Comparison of ENCODE assay signal across 8 mouse cellular contexts in the genomic region with DNA sequence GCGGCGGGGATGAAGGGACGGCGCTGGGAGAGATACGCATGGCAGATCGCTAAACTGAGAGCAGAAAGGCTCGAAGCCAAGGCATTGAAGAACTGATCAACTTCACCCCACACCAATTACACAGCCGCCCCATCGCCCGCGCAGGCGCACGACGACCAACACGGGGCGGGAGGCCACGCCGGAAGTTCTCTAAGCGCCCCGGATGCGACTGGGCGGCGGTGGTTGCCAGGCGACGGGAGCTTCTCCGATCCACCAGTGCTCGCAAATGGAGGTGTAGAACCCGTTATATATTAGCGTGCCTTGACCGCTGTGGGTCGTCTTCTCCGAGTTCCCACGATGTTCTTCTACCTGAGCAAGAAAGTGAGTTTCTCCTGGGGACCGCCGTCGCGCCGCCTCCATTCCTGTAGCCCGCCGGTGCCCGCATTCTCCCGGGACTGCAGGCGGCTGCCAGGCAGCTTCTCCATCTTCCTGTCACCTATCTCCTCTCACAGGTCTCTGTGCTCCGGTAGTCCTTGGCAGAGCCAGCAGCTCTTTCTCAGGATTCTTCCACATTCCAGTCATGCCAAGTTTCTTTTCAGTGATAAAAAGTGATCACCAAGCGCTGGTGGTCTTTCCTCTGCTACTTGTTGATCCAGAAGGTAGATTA. TPM values are rescaled to one million over a fixed set of nuclear protein-coding genes. Genes with fewer than 3 reads are reported as not detected.
DNase-seq lines count a peak whose midpoint lies in the region; ATAC-seq and TF ChIP-seq lines count a peak whose summit lies in the region.

A gene (plus strand): TSS at position 73 of the 646 bp plus-strand sequence.

- peak; percentile 63 for DNase-seq in c-Kit-positive CD71-positive TER-119-positive erythroid progenitor cells, embryonic 14.5 days (ENCODE audit: low spot score)
- peak; percentile 93 for DNase-seq in forebrain, embryonic 11.5 days (ENCODE audit: low spot score)
- peak; percentile 91 to 94 for DNase-seq in kidney, postnatal 36 days
- DNase-seq in liver, embryonic 14.5 days (ENCODE audit: low read depth in 3 of 3, low spot score in 3 of 3) = peak; percentile 47 to 53 (median 53)
- DNase-seq in neural tube, embryonic 10.5 days (ENCODE audit: extremely low spot score, low spot score) = peak; percentile 87

- WGBS in forebrain, embryonic 11.5 days = under 1% methylated on average over 45 of the region's 45 CpGs
- under 1% methylated on average over 45 of the region's 45 CpGs for WGBS in heart, embryonic 16.5 days
- under 1% methylated on average over 43 of the region's 45 CpGs for WGBS in liver, embryonic 14.5 days (ENCODE audit: insufficient replicate concordance)
- under 1% methylated on average over 45 of the region's 45 CpGs for WGBS in stomach, embryonic 15.5 days

- H3K9me3 ChIP-seq in E14TG2a.4 (ENCODE audit: low read length) = no peaks in the 10 kb centered on the region
- no peaks in the 10 kb centered on the region for H3K9me3 ChIP-seq in forebrain, embryonic 11.5 days (ENCODE audit: control insufficient read depth, low read length)
- H3K9me3 ChIP-seq in heart, embryonic 16.5 days (replicated peaks; ENCODE audit: control insufficient read depth, low read length) = 0 out of 2 replicates have a peak, but pooled peaks cover 2% of the 10 kb centered on the region
- H3K9me3 ChIP-seq in liver, embryonic 14.5 days (ENCODE audit: control insufficient read depth, low read length) = no peaks in the 10 kb centered on the region
- H3K9me3 ChIP-seq in stomach, embryonic 15.5 days = no peaks in the 10 kb centered on the region

- no peak for TF ChIP-seq EP300 in liver, embryonic 14.5 days (IDR thresholded peaks at IDR 0.05; ENCODE audit: low read depth)

- TF ChIP-seq CTCF in E14TG2a.4 (conservative IDR thresholded peaks at IDR 0.05; ENCODE audit: low read length) = no peak
- no peak for TF ChIP-seq CTCF in liver, embryonic 14.5 days (IDR thresholded peaks at IDR 0.05; ENCODE audit: low read depth)

- peaks cover 24% of the 10 kb centered on the region for H3K4me1 ChIP-seq in E14TG2a.4 (replicated peaks; ENCODE audit: low read depth, low read length)
- H3K4me1 ChIP-seq in forebrain, embryonic 11.5 days (replicated peaks; ENCODE audit: control insufficient read depth, insufficient read depth, low read length) = peaks cover 5% of the 10 kb centered on the region; the same call in 1 of the 2 replicates
- peaks cover 15% of the 10 kb centered on the region for H3K4me1 ChIP-seq in heart, embryonic 16.5 days (ENCODE audit: control insufficient read depth, insufficient read depth, low read length)
- H3K4me1 ChIP-seq in liver, embryonic 14.5 days (replicated peaks; ENCODE audit: control insufficient read depth in 2 of 2, insufficient read depth in 2 of 2, low read length in 1 of 2) = peaks cover 0 to 5% of the 10 kb centered on the region in 2 experiments; a peak in 1 of 4 replicates
- H3K4me1 ChIP-seq in stomach, embryonic 15.5 days = no peaks in the 10 kb centered on the region

- H3K27me3 ChIP-seq in E14TG2a.4 (ENCODE audit: insufficient read depth, low read length) = peaks cover 17% of the 10 kb centered on the region
- no peaks in the 10 kb centered on the region; the same call in 1 of the 2 replicates for H3K27me3 ChIP-seq in forebrain, embryonic 11.5 days (ENCODE audit: control insufficient read depth, insufficient read depth, low read length)
- peaks cover 4% of the 10 kb centered on the region; the same call in 1 of the 2 replicates for H3K27me3 ChIP-seq in heart, embryonic 16.5 days (ENCODE audit: control insufficient read depth, insufficient read depth, low read length)
- H3K27me3 ChIP-seq in liver, embryonic 14.5 days (ENCODE audit: control insufficient read depth, insufficient read depth, low read length) = peaks cover 9% of the 10 kb centered on the region
- H3K27me3 ChIP-seq in stomach, embryonic 15.5 days (replicated peaks) = no peaks in the 10 kb centered on the region

- peak within 1 kb of the TSS; percentile 57 for H3K4me2 ChIP-seq in forebrain, embryonic 11.5 days (ENCODE audit: low read depth, low read length, severe bottlenecking)
- H3K4me2 ChIP-seq in heart, embryonic 16.5 days (ENCODE audit: low read depth, low read length) = peak within 1 kb of the TSS; percentile 93
- peak within 1 kb of the TSS; percentile 72 for H3K4me2 ChIP-seq in liver, embryonic 14.5 days (ENCODE audit: low read depth)
- peak within 1 kb of the TSS; percentile 86 for H3K4me2 ChIP-seq in stomach, embryonic 15.5 days

- H3K27ac ChIP-seq in forebrain, embryonic 11.5 days (ENCODE audit: low read depth, low read length) = no peak within 1 kb of the TSS
- no peak within 1 kb of the TSS for H3K27ac ChIP-seq in heart, embryonic 16.5 days (ENCODE audit: low read length)
- H3K27ac ChIP-seq in liver, embryonic 14.5 days = no peak within 1 kb of the TSS
- 0 out of 2 replicates have a peak within 1 kb of the TSS, but pooled peaks have one; percentile 54 for H3K27ac ChIP-seq in stomach, embryonic 15.5 days

- H3K36me3 ChIP-seq in E14TG2a.4 (ENCODE audit: insufficient read depth, low read length) = peaks cover 14% of the 10 kb centered on the region
- no peaks in the 10 kb centered on the region; the same call in 1 of the 2 replicates for H3K36me3 ChIP-seq in forebrain, embryonic 11.5 days (ENCODE audit: control insufficient read depth, insufficient read depth, low read length)
- H3K36me3 ChIP-seq in heart, embryonic 16.5 days (ENCODE audit: control insufficient read depth, insufficient read depth) = peaks cover 5% of the 10 kb centered on the region; the same call in 1 of the 2 replicates
- no peaks in the 10 kb centered on the region for H3K36me3 ChIP-seq in liver, embryonic 14.5 days (replicated peaks; ENCODE audit: control insufficient read depth, insufficient read depth, low read depth)
- no peaks in the 10 kb centered on the region for H3K36me3 ChIP-seq in stomach, embryonic 15.5 days

- ATAC-seq in forebrain, embryonic 11.5 days (replicated peaks; ENCODE audit: low FRiP score) = peak; percentile 94
- peak; percentile 79 for ATAC-seq in heart, embryonic 16.5 days (replicated peaks; ENCODE audit: extremely low read depth, insufficient read depth, low FRiP score)
- ATAC-seq in liver, embryonic 14.5 days (ENCODE audit: insufficient read depth) = peak; percentile 74
- peak; percentile 80 for ATAC-seq in stomach, embryonic 15.5 days (ENCODE audit: insufficient read depth, low FRiP score, low read depth)

- peak within 1 kb of the TSS; percentile 88 for H3K4me3 ChIP-seq in E14TG2a.4 (replicated peaks; ENCODE audit: low read length)
- H3K4me3 ChIP-seq in forebrain, embryonic 11.5 days (ENCODE audit: low read depth, low read length) = peak within 1 kb of the TSS; percentile 57
- H3K4me3 ChIP-seq in heart, embryonic 16.5 days (ENCODE audit: low read length) = peak within 1 kb of the TSS; percentile 68
- H3K4me3 ChIP-seq in liver, embryonic 14.5 days (ENCODE audit: insufficient read depth in 1 of 2, low read depth in 2 of 2, low read length in 2 of 2) = peak within 1 kb of the TSS; percentile 54 to 82
- H3K4me3 ChIP-seq in stomach, embryonic 15.5 days (replicated peaks) = peak within 1 kb of the TSS; percentile 71

- H3K9ac ChIP-seq in forebrain, embryonic 11.5 days (ENCODE audit: low read length) = peak within 1 kb of the TSS; percentile 58
- peak within 1 kb of the TSS; percentile 69 for H3K9ac ChIP-seq in heart, embryonic 16.5 days (ENCODE audit: low read length)
- H3K9ac ChIP-seq in liver, embryonic 14.5 days (replicated peaks) = 0 out of 2 replicates have a peak within 1 kb of the TSS, but pooled peaks have one; percentile 2
- peak within 1 kb of the TSS; percentile 37 for H3K9ac ChIP-seq in stomach, embryonic 15.5 days

RNA-seq across cellular contexts. Expression of the gene that starts here (rescaled TPM):
- polyA plus RNA-seq in forebrain, embryonic 11.5 days (2014; fragmentation: Nextera tagmentation; extraction: Ambion mirVana) = 26.3 and 28.0 TPM in 2 replicates
- polyA plus RNA-seq in heart, embryonic 16.5 days (2015; fragmentation: Nextera tagmentation; extraction: Ambion mirVana) = 14.4 and 14.7 TPM in 2 replicates
- 0.31 and 0.63 TPM in 2 replicates for polyA plus RNA-seq in liver, embryonic 14.5 days (2012; rRNA removed)
- polyA plus RNA-seq in liver, embryonic 14.5 days (2014; fragmentation: Nextera tagmentation; extraction: Ambion mirVana) = 1.4 and 2.0 TPM in 2 replicates
- 12.5 and 13.2 TPM in 2 replicates for polyA plus RNA-seq in stomach, embryonic 15.5 days (2015; fragmentation: Nextera tagmentation; extraction: Ambion mirVana)

Comparison
In these comparisons a context has a peak if more than half of its experiments do, and no peak if none do; other contexts are left out.
1. H3K9ac ChIP-seq: peak in every context shown above with its lines; median percentile 69 in heart, embryonic 16.5 days; 58 in forebrain, embryonic 11.5 days; 37 in stomach, embryonic 15.5 days; 2 in liver, embryonic 14.5 days.